Mouse (Mus musculus): ENCODE results near the gene Cyp2d10. TPM values are rescaled to one million over a fixed set of nuclear protein-coding genes. Genes with fewer than 3 reads are reported as not detected.

The Cyp2d10 gene
- polyA plus RNA-seq, 1 experiment from 2014 or later = 19.6 TPM

GRCm38 (mm10) chr15:82354126-82354945 is 52.7 kb downstream of the Cyp2d10 start, which contains the start of gene Ndufa6:
Ndufa6 (minus strand) TSS chr15:82354322.
- Histone ChIP-seq H3K27me3 (no peaks in the 10 kb centered on the region), H3K9me3 (replicated peaks) (no peaks in the 10 kb centered on the region), H3K9ac (peak within 1 kb of the TSS; percentile 99), H3K4me2 (peak within 1 kb of the TSS; percentile 90), H3K27ac (peak within 1 kb of the TSS; percentile 94), H3K36me3 (peaks cover 21% of the 10 kb centered on the region), H3K4me1 (replicated peaks) (peaks cover 62% of the 10 kb centered on the region), H3K4me3 (replicated peaks) (peak within 1 kb of the TSS; percentile 97)
- 2% methylated on average over 57 of the region's 57 CpGs for WGBS (ENCODE audit: insufficient replicate concordance)
- DNase-seq = peak; percentile 98
- peak; percentile 99 for ATAC-seq (ENCODE audit: low read depth)

- peak overlapping the region; percentile 97 for H3K4me3 ChIP-seq (replicated peaks)
- DNase-seq (no peak), ATAC-seq (ENCODE audit: low read depth) (peak; percentile 16)
- 0% methylated on average over 23 of the region's 23 CpGs for WGBS (ENCODE audit: insufficient replicate concordance)
- H3K9ac ChIP-seq = peak overlapping the region; percentile 99
- H3K27me3 ChIP-seq = no peaks in the 10 kb centered on the region
- peaks cover 27% of the 10 kb centered on the region for H3K36me3 ChIP-seq
- H3K4me1 ChIP-seq (replicated peaks) = peaks cover 63% of the 10 kb centered on the region
- H3K27ac ChIP-seq = peak overlapping the region; percentile 94
- H3K9me3 ChIP-seq (replicated peaks) = no peaks in the 10 kb centered on the region
- H3K4me2 ChIP-seq = peak overlapping the region; percentile 90
These were observed 53.3 kb downstream of the Cyp2d10 start for GRCm38 (mm10) chr15:82353745-82354113.

- DNase-seq (no peak), ATAC-seq (ENCODE audit: low read depth) (no peak)
- H3K9ac ChIP-seq = peak overlapping the region; percentile 99
- peaks cover 32% of the 10 kb centered on the region for H3K36me3 ChIP-seq
- 16% methylated on average over 14 of the region's 14 CpGs for WGBS (ENCODE audit: insufficient replicate concordance)
- H3K27me3 ChIP-seq = no peaks in the 10 kb centered on the region
- H3K27ac ChIP-seq = peak overlapping the region; percentile 94
- peak overlapping the region; percentile 90 for H3K4me2 ChIP-seq
- no peaks in the 10 kb centered on the region for H3K9me3 ChIP-seq (replicated peaks)
- peaks cover 63% of the 10 kb centered on the region for H3K4me1 ChIP-seq (replicated peaks)
- peak overlapping the region; percentile 97 for H3K4me3 ChIP-seq (replicated peaks)
These were observed 53.8 kb downstream of the Cyp2d10 start for GRCm38 (mm10) chr15:82353078-82353744.

Small RNA genes lying within 50 kb of the gene (microRNA-seq; reads per million reads assigned to microRNA genes)
- gene Gm25990 (not detected), gene Gm27331 (not detected), gene Gm27622 (not detected), gene Mir7684 (not detected)

Other genes starting within 250 kb of the Cyp2d10 start
- 0.08 and 0.10 TPM in 2 replicates for gene Shisa8, start 194.4 kb downstream of the Cyp2d10 start, polyA plus RNA-seq (2015; fragmentation: Nextera tagmentation; extraction: Ambion mirVana)
- 0.38 and 0.87 TPM in 2 replicates for gene Tnfrsf13c, start 182.8 kb downstream of the Cyp2d10 start, polyA plus RNA-seq (2015; fragmentation: Nextera tagmentation; extraction: Ambion mirVana)
- 41.7 and 45.6 TPM in 2 replicates for gene Cenpm, start 162.4 kb downstream of the Cyp2d10 start, polyA plus RNA-seq (2015; fragmentation: Nextera tagmentation; extraction: Ambion mirVana)
- not detected in 2 replicates for gene 1500009C09Rik, start 154.8 kb downstream of the Cyp2d10 start, polyA plus RNA-seq (2015; fragmentation: Nextera tagmentation; extraction: Ambion mirVana)
- gene Sept3, start 132.3 kb downstream of the Cyp2d10 start, polyA plus RNA-seq (2015; fragmentation: Nextera tagmentation; extraction: Ambion mirVana) = 0.36 and 0.84 TPM in 2 replicates
- 0.12 and 0.20 TPM in 2 replicates for gene Wbp2nl, start 108.2 kb downstream of the Cyp2d10 start, polyA plus RNA-seq (2015; fragmentation: Nextera tagmentation; extraction: Ambion mirVana)
- 34.3 and 35.7 TPM in 2 replicates for gene Naga, start 68.3 kb downstream of the Cyp2d10 start, polyA plus RNA-seq (2015; fragmentation: Nextera tagmentation; extraction: Ambion mirVana)
- gene Pheta2, start 68.3 kb downstream of the Cyp2d10 start, polyA plus RNA-seq (2015; fragmentation: Nextera tagmentation; extraction: Ambion mirVana) = 43.4 and 43.8 TPM in 2 replicates
- gene Smdt1, start 68.2 kb downstream of the Cyp2d10 start, polyA plus RNA-seq (2015; fragmentation: Nextera tagmentation; extraction: Ambion mirVana) = 202 and 208 TPM in 2 replicates
- gene Ndufa6, start 52.9 kb downstream of the Cyp2d10 start, polyA plus RNA-seq (2015; fragmentation: Nextera tagmentation; extraction: Ambion mirVana) = 356 and 357 TPM in 2 replicates
- 7.8 and 9.3 TPM in 2 replicates for gene Cyp2d22, start 26.9 kb downstream of the Cyp2d10 start, polyA plus RNA-seq (2015; fragmentation: Nextera tagmentation; extraction: Ambion mirVana)
- not detected in 2 replicates for gene Cyp2d11, start 13.2 kb downstream of the Cyp2d10 start, polyA plus RNA-seq (2015; fragmentation: Nextera tagmentation; extraction: Ambion mirVana)
- 0.71 and 1.4 TPM in 2 replicates for gene Cyp2d9, start 26.2 kb upstream of the Cyp2d10 start, polyA plus RNA-seq (2015; fragmentation: Nextera tagmentation; extraction: Ambion mirVana)
- gene Cyp2d12, start 147.9 kb upstream of the Cyp2d10 start, polyA plus RNA-seq (2015; fragmentation: Nextera tagmentation; extraction: Ambion mirVana) = not detected in 2 replicates
- gene Cyp2d34, start 213.8 kb upstream of the Cyp2d10 start, polyA plus RNA-seq (2015; fragmentation: Nextera tagmentation; extraction: Ambion mirVana) = not detected in 2 replicates